Mouse (Mus musculus) bone marrow macrophage, adult 2 months (primary cell): ENCODE data around the gene Setx. TPM values are rescaled to one million over a fixed set of nuclear protein-coding genes. Genes with fewer than 3 reads are reported as not detected.
"Not testable (repeated sequence)": the region's sequence is repeated elsewhere in the genome, so short reads cannot be mapped to it uniquely, and the experiment has no call there.

Experiments
- H3K27ac ChIP-seq: 2 replicates; pipeline ENCODE4 v1.5.1; 2012; ENCODE audit warnings: low read depth, low read length; ENCODE audit not compliant: insufficient read depth
- H3K4me1 ChIP-seq: 2 replicates; pipeline ENCODE4 v1.6.1; 2012; ENCODE audit warnings: low read length; ENCODE audit not compliant: control insufficient read depth, insufficient read depth
- H3K4me3 ChIP-seq: 2 replicates; pipeline ENCODE4 v1.5.1; 2012; ENCODE audit warnings: mild to moderate bottlenecking, low read length, moderate library complexity; ENCODE audit not compliant: insufficient read depth
- CTCF ChIP-seq: IDR thresholded peaks from 2 replicates; pipeline ENCODE4 v1.5.1; 2012; ENCODE audit warnings: low read depth, mild to moderate bottlenecking, low read length, moderate library complexity
- POLR2A ChIP-seq: IDR thresholded peaks from 2 replicates; pipeline ENCODE4 v1.6.1; 2012; ENCODE audit warnings: mild to moderate bottlenecking, low read depth, low read length, borderline replicate concordance
- polyA plus RNA-seq: library from polyadenylated mRNA; stranded (reverse); fragments of >200 nt; gene quantifications from 2 replicates; pipeline ENCODE4 v1.2.4, GENCODE M21; 2012; ENCODE audit not compliant: missing spikeins, insufficient read depth, insufficient read length

Gene Setx
- polyA plus RNA-seq, 1 experiment: 30.6 TPM

DNA sequence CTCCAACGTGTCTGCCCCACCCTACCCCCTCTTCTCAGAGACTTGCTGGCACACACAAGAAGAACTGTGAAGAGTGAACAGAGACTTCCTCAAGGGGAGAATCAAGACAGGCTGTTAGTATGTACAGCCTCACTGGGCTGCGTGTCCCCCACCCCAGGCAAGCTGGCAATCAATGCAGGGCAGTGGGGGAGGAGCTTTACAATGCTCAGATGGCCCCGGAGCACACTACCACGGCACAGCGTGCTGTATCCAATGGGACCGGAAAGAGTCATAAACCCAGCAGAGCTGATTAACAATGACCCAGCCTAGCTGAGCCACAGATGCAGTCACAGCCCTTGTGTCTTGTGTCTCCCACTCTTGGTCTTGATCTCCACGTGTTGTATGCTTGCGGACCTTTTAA lies 25.2 kb upstream of the Setx start:
- H3K27ac ChIP-seq: no peak overlapping the region
- no peak overlapping the region for H3K4me3 ChIP-seq
- H3K4me1 ChIP-seq: no peaks in the 10 kb centered on the region
- no peak for TF ChIP-seq CTCF
- TF ChIP-seq POLR2A: no peak

DNA sequence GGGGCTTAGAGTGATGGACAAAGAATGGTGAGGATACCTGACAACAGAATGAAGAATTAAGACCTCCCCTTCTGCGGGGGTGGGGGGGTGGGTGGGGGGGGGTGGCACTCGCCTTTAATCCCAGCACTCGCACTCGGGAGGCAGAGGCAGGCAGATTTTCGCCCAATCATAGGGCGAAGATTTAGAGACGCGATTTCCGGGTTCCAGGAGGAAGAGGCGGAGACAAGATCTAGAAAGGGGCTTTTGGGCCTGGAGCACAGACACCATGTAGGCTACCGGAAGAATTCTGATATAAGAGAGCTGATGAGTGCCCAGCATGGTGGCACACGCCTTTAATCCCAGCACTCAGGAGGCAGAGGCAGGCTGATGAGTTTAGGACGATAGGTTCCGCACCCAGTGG lies 24.3 kb upstream of the Setx start:
- Histone ChIP-seq H3K27ac (no peak overlapping the region), H3K4me3 (no peak overlapping the region), H3K4me1 (no peaks in the 10 kb centered on the region)
- no peak for TF ChIP-seq CTCF
- no peak for TF ChIP-seq POLR2A

DNA sequence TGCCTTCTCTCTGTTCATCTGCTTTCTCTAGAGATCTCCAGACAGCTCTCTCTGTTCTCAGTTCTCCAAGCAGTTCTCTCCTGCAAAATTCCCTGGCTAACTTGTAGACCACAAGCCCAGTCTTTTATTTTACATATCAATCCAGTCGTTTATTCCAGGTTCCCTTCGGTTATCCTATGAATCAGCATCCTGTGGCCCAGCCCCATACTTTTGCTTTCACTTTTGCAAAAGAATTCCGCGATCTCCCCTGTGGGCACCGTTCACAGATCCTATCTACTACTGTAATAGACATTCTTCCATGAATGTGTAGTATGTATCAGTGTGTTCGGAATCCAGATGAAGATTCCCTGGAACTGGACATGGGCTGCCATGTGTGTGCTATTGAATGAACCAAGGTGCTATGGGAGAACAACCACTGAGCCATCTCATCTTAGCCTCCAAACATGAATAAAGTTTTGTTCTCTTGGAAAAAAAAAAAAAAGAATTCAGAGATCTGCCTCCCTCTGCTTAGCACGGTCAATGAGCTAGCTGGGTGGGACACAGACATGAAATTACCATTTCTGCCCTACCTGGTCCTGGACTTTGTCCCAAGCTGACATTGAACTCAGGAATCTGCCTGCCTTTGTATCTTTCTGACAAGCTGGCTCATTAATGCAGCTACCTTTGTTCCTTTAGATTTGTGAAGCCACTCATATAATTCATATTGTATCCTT lies 23.0 kb upstream of the Setx start:
- Histone ChIP-seq H3K4me3 (no peak overlapping the region), H3K27ac (no peak overlapping the region), H3K4me1 (no peaks in the 10 kb centered on the region)
- TF ChIP-seq CTCF (no peak), POLR2A (no peak)

DNA sequence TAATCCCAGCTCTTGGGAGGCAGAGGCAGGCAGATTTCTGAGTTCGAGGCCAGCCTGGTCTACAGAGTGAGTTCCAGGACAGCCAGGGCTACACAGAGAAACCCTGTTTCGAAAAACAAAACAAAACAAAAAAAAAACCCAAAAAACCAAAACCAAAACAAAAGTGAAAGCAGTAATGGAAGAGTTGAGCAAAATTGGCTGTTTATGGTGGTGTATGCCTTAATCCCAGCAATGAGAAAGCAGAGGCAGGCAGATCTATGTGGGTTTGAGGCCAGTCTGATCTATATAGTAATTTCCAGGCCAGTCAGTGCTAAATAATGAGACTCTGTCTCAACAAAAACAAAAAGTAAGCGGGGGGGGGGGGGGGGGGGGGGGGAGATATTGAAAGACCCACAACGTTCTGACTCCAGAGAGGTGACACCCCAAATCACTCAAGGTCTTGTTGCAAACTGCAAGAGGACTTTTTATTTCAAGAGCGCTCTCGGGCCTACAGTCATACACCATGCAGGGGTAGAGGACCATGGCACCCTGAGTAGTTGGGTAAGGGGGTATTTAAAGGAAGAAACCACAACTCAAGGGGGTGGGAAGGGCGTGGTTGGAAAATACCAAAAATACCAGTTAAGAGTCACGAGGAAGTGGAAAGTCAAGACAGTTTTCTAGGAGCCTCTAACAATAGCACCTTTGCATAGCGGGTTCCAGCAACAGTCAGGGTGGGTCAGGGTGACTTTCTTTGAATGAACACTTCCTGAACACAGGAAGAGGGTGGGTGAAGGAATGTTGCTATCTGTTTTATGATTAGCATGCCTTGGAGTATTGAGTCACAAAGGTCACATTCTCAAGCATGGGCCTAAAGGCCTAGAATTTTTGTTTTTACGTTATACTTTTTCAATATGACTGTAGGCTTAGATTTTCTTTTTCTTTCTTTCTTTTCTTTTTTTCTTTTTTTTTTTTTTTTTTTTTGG lies 21.3 kb upstream of the Setx start:
- not testable (repeated sequence) for H3K4me3 ChIP-seq, H3K27ac ChIP-seq, H3K4me1 ChIP-seq

DNA sequence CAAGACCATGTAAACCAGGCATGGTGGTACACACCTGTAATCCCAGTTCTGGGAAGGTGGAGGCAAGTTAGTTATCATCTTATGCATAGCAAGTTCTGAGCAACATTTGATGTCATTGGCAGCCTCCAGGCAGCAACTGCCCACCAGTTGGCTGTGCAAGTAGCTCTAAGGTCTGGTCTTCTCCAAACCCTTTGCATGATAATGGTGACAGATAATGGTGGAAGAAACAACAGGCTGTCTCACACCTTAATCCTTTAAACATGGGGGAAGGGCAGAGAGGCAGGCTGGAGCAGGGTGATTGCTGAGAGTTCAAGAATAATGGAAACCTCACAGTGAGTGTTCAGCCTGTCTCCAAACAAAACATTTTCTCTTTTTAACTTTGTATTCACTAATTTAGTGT lies 3.0 kb upstream of the Setx start:
- H3K27ac ChIP-seq: no peak overlapping the region
- no peak overlapping the region for H3K4me3 ChIP-seq
- peaks cover 9% of the 10 kb centered on the region for H3K4me1 ChIP-seq
- TF ChIP-seq CTCF (no peak), POLR2A (no peak)

DNA sequence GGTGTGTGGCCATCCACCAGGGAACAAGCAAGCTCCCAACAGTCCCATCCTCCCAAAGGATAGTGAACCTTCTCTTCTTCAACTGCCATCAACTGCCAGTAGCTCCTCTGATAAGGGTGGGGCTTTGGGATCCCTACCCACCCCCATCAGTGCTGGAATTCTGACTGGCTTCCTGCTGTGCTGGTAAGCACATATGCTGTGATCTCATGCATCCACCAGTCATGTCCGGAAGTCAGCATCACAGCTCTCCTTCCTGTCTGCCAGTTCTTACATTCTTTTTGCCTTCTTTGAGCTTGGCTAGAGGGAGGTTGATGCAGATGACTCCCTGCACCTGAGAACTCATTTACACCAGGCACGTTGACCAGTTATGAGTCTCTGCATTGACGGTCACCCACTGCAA lies 1.5 kb upstream of the Setx start:
- H3K4me1 ChIP-seq: peaks cover 12% of the 10 kb centered on the region
- H3K4me3 ChIP-seq: no peak overlapping the region
- no peak overlapping the region for H3K27ac ChIP-seq
- TF ChIP-seq POLR2A (no peak), CTCF (no peak)

DNA sequence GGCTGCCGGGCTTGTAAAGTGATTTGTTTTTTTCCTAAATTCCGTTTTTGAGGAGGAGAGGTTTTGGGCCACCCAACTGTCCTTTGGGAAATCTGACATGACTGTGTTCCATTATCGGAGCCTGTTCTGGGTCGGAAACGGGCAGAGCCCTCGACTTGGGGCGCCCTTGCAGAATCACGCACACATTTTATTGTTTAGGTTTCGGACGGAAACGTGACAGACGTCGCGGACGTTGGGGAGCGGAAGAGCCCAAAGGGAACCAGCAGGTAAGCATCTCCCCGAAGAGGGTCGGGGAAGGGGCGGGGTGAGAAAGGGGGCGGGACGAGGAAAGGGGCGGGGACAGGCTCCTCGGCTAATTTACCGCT lies 572 bp downstream of the Setx start:
- TF ChIP-seq POLR2A (no peak), CTCF (no peak)
- Histone ChIP-seq H3K27ac (no peak overlapping the region; the same call in 1 of the 2 replicates), H3K4me3 (peak overlapping the region; percentile 60), H3K4me1 (peaks cover 16% of the 10 kb centered on the region)

DNA sequence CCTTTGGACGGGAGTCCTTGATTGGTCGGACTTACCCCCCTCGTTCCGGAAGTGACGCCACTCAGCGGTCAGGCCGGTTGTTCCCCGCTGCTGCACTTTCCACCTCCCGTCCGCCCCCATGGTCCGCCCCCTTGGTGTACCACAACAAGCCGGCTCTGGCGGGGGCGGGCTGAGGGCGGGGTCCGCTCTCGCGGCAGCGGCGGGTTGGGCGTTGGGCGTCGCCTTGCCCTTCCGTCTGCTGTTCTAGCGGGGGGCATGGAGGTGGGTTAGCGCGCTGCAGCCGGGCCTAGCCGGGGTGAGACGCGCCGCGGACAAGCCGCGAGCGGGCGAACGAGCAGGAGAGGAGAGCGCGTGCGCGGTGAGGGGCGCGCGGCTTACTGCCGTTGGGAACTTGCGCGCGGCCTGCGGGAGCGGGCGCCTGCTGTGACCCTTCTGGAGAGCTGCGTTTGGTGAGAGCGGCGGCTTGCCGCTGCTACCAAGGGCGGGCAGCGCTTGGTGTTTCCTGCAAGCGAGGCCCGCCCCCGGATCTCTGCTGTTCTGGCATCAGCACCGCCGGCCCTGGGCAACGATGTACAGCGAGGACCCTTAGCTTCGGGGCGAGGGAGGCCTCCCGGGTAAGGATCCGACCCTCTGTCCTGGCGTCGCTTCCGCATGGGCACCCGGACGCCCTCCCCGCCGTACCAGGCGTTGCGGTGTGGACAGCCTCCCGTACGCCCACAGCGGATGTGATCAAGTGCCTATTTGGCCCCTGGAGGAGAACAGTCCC lies 1.1 kb downstream of the Setx start:
- H3K27ac ChIP-seq: peak overlapping the region; percentile 71
- no peak for TF ChIP-seq CTCF
- TF ChIP-seq POLR2A: no peak
- H3K4me1 ChIP-seq: peaks cover 20% of the 10 kb centered on the region
- H3K4me3 ChIP-seq: peak overlapping the region; percentile 84

DNA sequence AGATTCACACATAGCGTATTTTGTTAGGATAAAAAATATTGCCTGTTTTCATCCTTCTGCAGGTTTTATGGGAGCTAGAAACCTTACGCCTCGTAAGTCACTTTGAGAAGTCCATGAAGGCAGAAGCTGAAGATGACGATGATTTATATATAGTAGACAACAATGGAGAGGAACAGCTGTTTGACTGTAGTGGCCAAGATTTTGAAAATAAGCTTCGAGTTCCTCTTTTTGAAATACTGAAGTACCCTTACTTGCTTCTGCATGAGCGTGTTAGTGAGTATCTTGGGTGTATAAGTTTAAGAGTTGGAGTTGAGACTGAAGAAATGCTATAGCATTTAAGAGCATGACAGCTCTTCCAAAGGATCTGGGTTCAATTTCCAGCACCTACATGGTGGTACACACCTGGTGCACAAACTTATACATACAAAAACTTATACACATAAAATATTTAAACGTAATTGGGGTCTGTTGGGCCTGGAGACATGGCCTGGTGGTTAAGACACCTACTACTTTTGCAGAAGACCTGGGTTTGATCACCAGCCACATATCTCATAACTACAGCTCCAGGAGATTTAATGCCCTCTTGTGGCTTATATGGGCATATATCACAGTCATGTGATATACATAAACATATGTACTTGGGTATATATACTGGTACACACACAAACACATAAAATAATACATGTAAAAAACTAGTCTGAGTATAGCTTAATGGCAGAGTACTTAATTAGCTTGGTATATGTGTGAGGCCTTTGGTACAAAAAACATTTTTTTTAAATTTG lies 6.3 kb downstream of the Setx start:
- Histone ChIP-seq H3K4me1 (peaks cover 14% of the 10 kb centered on the region), H3K27ac (peak overlapping the region; percentile 47; the same call in 1 of the 2 replicates), H3K4me3 (no peak overlapping the region)
- no peak for TF ChIP-seq POLR2A
- TF ChIP-seq CTCF: no peak

DNA sequence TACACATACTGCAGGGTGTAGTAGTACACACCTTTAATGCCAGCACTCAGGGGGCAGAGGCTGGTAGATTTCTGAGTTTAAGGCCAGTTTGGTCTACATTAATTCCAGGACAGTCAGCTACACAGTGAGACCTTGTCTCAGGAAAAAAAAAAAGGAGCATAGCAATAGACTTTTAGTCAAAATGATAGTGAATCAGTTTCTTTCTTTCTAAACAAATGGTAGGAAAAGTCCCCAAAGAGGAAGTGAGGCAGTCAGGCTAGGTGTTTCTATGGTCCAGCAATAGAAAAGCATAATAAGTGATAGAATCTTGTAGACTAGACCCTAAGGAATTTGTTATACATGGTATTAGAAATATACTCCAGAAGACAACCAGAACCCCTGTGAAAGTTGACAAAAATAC lies 11.2 kb downstream of the Setx start:
- TF ChIP-seq CTCF: no peak
- no peak for TF ChIP-seq POLR2A
- Histone ChIP-seq H3K4me3 (no peak overlapping the region), H3K4me1 (peaks cover 3% of the 10 kb centered on the region), H3K27ac (no peak overlapping the region)
